Mouse (Mus musculus): ENCODE measurements at regions not wholly inside any gene's neighbourhood (a gene's known extent, or its start where the extent isn't known, plus 50 kb on each side); places are given as distances from the start of the nearest gene placed in this dataset.

DNA sequence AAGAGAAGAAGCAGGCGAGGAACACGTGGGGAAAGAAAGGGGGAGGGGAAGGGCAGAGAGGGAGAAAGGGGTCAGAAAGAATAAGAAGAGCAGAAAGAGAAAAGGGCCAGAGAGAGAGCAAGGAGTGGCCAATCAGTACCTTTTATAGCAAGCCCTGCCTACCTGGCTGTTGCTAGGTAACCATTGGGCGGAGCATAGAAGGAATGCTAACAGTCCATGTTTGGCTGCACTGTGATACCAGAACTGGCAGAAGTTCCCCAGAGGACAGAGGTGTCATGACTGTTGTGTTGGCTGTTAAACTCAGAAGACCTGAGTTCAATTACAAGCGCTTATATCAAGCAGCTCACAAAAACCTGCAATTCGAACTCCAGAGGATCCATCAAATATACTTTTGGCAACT lies 342.9 kb upstream of the BB014433 start:
- TF ChIP-seq GATA1 (IDR thresholded peaks at IDR 0.05; ENCODE audit: borderline replicate concordance, low read length) (no peak), FLI1 (IDR thresholded peaks at IDR 0.05; ENCODE audit: low read length) (no peak)
